Mouse (Mus musculus): ENCODE measurements around the gene Tbc1d1. TPM values are rescaled to one million over a fixed set of nuclear protein-coding genes. Genes with fewer than 3 reads are reported as not detected.

The Tbc1d1 gene
- total RNA-seq, 2 experiments from 2014 or later, result 17.0 to 20.2 TPM

DNA sequence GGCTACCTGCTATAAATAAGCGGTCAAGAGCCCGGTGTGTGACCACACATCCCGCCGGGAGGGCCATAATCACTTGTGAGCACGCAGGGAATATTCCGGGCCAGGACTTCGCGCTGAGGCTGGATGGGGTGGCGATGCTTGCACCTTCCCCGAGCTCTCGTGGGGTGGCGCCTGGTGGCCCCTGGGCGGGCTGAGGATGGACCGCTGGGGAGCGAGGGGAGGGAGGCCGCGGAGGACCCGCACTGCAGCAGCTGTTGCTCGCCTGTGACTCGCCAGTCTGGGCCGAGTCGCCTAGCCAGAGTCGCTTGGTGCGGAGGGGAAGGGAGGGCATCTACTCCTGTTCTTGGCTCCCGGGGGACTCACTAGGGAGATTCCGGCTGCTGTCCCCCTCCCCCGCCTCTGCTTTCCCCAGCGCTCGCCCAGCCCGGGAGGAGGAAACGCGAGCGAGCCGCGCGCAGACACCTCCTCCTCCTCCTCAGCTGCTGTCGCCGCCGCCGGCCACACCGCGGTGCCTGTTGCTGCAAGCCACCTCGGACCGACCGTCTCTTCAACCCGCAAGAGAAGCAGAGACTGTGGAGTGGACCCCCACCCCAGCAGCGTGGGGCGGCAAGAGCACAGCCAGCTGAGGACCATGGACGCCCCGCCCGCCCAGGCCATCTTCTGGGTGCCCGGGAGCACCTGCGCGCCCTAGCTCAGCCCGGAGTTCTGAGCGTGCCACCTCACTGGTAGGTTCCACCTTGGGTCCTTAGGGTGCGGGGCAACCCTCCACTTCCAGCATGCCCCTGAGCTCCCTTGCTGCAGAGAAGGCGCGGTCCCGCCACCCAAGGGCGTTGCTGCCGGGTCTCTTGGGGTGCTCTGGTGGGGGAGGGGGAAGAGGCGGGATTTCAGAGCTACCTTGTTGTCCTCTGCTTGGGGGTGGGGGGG is 3.9 kb downstream of the Tbc1d1 start:
- peak; percentile 41 for DNase-seq (ENCODE audit: low spot score)
- intact Hi-C loops (cut with DNase I), result no loop called here

DNA sequence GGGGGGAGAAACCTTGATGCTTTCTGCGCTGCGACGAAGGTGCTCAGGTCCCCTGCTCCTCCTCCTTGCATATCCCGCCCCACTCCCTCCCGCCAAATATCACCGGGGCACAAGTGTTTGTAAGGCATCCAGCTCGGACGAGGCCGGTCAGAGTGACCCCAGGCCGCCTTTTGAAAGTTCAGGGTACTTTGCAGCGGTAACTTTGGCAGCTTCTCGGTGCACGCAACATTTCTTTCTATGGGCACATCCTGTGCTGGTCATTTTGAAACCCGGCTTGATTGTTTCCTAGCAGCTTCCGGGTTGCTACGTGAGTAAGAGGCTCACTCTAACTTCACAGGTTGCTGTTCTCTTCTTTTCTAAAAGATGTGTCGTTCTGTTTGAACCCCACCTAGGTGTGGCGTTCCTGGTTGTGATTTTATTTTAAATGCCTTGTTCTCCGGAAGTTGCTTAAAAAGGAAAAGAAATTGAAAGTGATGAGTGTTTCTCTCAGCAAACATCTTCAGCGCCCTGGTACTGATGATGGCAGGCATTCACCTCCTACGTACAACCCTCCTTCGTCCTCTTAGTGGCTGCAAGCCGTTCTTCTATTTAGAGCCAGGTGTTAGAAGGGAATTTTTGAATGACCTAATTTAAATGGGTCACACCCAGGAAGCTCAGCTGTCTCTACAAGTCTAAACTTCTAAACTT is 4.7 kb downstream of the Tbc1d1 start:
- intact Hi-C loops (cut with DNase I), result no loop called here
- DNase-seq (ENCODE audit: low spot score), result no peak

DNA sequence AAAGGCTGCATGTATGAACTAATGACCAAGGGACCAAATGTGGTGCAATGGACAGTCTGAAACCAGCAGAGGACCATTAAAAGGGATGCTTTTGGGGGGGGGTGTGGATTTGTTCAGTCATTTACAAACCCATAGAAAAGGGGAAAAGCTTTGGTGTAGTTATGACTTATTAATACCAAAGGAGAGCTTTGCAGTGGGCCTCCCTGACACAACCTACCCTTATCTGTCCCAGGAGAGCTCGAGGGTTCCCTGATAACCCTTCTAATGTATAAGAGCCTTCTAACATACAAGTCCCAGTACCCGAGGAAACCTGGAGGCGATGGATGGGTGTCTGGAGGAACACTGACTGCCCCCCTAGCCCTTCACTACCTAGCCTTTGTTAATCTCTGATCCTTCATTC is 5.8 kb downstream of the Tbc1d1 start:
- intact Hi-C loops (cut with DNase I), result no loop called here

DNA sequence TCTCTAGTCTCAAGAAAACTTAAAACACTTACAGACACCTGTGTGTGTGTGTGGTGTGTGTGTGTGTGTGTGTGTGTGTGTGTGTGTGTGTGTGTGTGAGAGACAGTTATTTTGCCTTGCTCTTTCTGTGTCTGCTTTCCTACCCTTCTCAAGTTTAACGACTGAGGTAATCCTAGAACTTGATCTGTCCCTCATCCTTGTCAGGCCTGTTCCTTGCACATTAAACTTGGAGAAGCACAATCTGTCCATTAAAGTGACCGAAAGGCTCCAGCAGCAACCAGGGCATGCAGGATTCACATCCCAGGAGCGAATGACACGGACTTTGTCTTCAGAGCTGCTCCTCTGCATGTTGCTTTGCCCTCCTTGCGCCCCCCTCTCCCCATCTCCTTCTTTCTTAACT is 6.5 kb downstream of the Tbc1d1 start:
- intact Hi-C loops (cut with DNase I), result no loop called here
- no peak for DNase-seq (ENCODE audit: low spot score)

More for the DNA sequence above, 5.8 kb downstream of the Tbc1d1 start:
- no peak for DNase-seq (ENCODE audit: low spot score)

DNA sequence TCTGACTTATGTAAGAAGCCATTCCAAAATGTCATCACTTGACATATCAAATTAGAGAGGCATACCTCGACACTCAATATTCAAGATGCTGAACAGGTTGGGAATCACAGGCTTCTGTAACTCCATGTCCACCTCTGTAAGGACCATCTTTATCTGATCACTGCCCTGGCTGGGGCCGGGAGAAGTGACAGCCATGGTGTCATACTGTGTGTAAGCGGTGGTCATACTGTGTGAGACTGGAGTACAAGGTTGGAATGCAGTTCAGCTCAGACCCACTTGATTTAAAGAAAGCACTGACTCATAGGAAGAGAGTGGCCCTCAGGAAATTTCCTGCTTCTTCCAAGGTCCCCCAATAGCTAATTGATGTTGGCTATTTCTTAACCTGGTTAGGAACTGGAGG is 8.3 kb downstream of the Tbc1d1 start:
- intact Hi-C loops (cut with DNase I), result no loop called here
- DNase-seq (ENCODE audit: low spot score), result no peak

DNA sequence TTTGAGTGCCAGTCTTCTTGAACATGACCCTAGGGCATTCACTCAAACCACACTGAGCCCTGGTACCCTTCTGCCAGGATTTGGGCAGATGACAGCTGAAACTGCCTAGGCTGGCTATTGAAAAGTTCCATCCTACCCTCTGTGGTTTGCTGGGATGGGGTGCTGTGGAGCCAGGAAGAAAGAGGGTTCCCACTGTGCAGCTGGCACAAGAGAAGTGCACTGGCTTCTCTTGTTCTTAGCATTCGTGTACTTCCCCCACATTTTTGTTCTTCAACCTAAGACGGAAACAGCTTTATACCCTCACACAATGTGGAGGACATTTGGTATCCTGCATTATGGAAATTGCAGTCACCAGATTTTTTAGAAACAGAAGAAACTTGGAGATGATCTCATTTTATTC is 9.7 kb downstream of the Tbc1d1 start:
- intact Hi-C loops (cut with DNase I), result no loop called here
- DNase-seq (ENCODE audit: low spot score), result no peak

DNA sequence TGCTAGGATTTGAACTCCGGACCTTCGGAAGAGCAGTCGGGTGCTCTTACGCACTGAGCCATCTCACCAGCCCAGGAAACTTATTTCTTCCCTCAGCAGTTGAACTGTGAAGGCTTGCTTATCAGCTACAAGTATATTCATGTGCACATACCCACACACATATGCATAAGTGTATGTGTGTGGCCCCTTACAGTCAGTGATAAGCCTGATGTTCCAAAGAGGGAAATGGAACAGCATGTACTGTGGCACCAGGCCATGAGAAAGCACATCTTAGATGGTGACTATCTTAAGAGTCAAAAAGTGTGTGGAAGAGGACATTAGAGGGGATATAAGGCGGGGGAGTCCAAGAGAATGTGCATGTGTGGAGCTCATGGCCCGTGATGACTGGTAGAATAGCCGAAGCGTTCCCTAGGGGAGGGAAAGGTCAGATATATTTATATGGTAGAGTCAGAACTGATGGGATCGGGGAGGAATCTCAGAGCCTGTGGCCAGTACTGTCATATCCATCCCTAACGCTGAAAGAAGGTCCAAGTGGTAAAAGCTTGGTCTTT is 13.0 kb downstream of the Tbc1d1 start:
- intact Hi-C loops (cut with DNase I), result no loop called here
- DNase-seq (ENCODE audit: low spot score), result no peak

DNA sequence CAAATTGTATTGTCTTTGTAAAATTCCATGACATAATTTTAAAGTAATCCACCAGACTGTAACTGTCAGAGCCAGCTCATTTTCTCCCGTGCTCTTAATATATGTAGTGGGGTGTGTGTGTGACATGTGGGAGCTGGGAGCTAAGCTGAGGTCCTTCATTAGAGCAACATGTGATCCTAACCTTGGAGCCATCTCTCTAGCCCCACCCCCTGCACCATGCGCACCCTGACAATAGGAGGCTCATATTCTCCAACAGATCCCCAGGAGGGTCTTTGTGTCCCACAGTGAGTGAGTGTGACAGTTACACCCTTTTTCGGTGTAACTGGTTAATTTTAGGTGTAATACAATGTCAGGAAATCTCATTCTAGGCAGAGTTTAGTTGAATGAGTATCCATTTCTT is 16.8 kb downstream of the Tbc1d1 start:
- intact Hi-C loops (cut with DNase I), result no loop called here
- no peak for DNase-seq (ENCODE audit: low spot score)

DNA sequence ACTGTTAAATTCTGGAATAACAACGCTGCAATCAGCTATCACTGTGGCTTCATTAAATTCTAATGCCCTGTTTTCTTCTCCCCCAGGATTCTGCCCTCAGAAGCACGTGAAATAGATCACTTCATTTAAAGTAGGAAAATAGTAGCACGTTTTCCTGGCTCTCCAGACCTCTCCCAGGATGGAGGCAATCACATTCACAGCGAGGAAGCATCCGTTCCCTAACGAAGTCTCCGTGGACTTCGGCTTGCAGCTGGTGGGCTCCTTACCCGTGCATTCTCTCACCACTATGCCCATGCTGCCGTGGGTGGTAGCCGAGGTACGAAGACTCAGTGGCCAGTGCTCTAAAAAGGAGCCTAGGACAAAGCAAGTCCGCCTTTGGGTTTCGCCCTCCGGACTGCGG is 17.2 kb downstream of the Tbc1d1 start:
- intact Hi-C loops (cut with DNase I), result no loop called here

DNA sequence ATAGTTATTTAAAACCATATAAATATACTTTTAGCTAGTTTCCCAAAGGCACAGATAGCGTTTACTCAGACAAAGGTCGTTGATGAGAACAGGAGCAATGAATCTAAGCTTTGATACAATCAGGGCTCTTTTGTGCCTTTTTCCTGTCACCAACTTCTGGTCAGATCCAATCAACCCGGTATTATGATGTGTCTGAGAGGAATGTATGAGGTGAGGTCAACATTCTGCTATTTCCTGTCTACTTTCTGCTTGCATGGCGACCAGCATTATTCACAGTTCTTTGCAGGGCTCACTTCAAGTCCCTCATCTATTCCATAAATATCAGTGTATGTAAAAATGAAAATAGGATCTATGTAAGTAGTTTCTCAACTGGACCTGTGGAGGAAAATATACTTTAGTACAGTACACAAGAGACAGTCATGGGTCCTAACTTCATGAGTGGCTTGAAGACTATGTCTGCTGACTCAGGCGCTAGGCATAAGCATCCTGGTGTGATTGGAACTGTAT is 18.4 kb downstream of the Tbc1d1 start:
- intact Hi-C loops (cut with DNase I), result no loop called here
- DNase-seq (ENCODE audit: low spot score), result no peak

More for the DNA sequence above, 17.2 kb downstream of the Tbc1d1 start:
- DNase-seq (ENCODE audit: low spot score), result no peak

DNA sequence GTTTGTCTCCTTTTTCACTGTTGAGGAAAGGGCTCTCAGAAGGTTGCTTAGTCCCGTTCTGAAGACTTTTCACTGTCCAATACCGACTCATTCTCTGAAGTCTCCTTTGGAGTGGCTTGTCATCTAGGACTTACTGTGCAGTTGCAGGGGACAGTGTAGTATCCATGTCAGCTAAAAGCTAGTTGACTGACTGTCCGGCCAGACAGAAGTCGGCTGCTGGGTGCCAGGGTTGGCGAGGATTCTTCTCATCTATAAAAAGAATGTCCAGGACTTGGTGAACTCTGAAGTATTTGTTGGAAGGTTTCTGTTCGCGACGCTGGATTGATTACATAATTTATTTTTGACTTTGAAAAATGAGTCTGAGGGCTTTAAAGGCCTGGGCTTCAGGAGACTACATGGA is 24.4 kb downstream of the Tbc1d1 start:
- intact Hi-C loops (cut with DNase I), result no loop called here
- DNase-seq (ENCODE audit: low spot score), result no peak

DNA sequence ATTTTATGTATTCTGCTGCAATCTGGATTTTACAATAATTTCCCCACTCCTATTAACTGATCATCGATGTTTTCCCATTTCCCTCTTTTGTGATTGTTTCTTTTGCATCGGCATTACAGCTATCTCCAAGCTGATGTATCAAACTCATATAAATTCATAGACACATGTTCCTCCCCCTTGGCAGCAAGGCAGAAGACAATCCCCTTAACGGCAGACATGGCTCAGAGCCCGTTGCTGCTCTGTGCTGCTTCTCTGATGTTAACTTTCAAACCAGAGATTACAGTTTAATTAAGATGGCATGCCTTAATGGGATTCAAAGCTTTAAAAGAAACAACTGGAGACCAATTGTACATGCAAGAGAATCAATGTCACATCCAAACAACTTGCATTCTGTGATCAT is 27.6 kb downstream of the Tbc1d1 start:
- no peak for DNase-seq (ENCODE audit: low spot score)
- intact Hi-C loops (cut with DNase I), result no loop called here

DNA sequence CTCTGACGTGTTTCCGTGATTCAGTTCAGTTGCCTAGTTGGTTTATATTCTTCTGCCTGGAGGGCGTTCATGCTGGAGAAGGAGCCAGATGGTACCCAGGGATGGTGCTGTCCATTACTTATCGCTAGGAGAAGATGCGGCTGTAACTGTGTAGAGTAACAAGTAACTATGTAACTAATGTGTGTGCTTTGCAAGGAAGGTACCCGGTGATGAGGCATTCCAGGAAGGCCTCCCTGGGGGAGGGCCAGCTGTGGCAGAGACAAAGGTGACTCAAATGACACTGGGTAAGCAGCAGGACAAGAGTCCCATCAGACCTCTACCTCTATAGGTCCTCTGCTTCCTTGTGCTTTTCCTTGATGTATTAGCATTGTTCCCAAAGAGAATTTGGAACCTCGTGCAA is 29.2 kb downstream of the Tbc1d1 start:
- intact Hi-C loops (cut with DNase I), result no loop called here
- no peak for DNase-seq (ENCODE audit: low spot score)

DNA sequence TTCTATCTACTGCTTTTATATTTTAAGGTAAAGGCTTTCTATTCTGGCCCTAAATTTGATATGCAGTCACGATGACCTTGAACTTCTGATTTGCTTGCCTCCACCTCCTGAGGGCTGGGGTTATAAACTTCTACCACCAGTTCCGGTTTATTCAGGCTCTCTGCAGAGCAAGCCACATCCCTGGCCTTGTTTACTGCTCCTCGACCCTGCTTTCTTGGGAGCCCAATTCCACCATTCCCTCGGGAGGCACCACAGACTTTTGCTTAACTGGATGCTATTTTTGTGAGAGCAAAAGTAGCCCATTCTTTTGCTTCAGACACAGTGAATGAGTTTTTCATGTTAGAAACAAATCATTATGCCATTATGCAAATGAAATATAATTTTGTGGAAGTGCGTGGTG is 30.5 kb downstream of the Tbc1d1 start:
- intact Hi-C loops (cut with DNase I), result no loop called here
- DNase-seq (ENCODE audit: low spot score), result no peak

DNA sequence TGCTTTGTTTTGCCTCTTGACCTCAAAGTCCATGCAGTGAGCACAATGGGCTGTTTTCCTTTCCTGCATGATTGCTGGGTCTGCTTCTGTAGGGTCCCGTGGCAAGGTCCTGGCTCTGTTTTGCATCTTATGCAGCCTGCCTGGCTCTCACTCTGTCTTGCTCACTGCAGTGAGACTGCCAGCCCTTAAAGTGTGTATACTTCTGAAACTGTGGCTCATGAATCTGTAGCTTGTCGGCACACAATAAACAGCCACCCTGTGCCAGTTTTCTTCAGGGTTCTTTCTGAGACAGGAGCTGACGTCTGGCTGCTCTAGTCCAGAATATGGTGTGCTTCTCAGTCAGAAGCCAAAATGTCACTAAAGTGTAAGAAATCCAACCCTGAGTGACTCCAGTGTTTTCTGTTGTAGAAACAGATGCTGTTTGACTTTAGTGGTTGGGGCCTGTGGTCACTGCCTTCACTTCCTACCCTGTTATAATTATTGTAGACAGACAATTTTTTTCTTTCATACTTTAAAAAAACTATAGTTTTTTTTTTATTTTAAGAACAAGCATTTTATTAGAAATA is 32.1 kb downstream of the Tbc1d1 start:
- intact Hi-C loops (cut with DNase I), result no loop called here
- no peak for DNase-seq (ENCODE audit: low spot score)

DNA sequence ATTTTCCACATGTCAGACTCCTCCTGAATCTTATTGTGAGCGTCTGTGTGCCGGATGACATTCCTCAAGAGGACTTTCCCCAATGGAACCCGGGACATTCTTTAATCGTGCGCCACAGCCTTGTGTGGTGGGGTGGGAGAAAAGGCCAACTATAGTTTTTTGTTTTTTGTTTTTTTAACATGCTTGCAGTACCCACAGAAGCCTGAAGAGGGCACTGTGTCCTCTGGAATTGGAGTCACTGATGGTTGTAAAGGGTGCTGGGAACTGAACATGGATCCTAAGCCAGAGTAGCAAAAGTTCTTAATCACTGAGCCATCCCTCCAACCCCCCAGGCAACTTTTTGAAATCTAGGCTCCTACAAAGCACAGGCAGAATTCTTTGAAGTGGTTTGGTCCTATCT is 34.8 kb downstream of the Tbc1d1 start:
- DNase-seq (ENCODE audit: low spot score), result no peak
- intact Hi-C loops (cut with DNase I), result no loop called here

DNA sequence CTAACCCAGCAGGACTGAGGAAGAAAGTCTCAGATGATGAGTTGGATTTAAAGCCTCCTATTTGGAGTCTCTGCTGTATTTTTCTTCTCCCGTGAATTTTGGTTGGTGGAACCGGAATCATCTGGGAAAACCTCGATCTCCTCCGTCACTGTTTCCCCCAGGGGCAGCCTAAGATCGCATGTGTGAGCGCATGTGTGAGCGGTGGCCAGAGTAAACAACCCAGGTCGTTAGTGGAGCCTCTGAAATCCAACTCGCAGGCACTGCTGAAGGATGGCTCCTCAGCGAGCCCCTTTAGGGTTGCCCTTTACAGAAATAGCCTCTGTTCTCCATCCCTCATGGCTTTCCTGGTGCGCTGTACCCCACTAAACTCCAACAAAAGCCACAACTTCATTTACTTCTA is 37.2 kb downstream of the Tbc1d1 start:
- intact Hi-C loops (cut with DNase I), result no loop called here
- peak; percentile 10 for DNase-seq (ENCODE audit: low spot score)

DNA sequence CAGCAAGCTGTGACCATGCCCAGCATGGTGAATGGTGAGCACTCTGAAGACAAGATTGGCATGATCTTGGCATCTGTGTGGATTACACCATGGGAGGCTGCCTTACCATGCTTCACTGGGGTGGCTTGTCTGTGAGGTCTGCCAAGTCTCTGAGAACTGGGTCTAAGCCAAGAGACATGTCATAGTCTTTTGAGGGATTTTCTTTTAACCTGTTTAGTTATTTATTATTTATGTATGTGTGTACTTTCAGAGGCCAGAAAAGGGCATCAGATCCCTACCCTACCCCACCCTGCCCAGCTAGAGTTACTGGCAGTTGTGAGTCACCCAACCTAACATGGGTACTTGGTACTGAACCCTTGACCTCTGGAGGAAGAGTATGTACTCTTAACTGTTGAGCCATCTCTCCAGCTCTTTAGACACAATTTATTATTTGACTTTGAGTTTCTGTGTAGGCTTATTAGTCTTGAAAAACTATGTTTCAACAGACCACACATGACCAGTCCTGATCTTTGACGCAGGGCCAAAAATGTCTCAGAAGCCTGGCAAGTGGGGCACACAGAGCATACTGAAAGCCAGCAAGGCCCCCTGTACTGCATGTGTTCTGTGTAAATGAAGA is 40.3 kb downstream of the Tbc1d1 start:
- no peak for DNase-seq (ENCODE audit: low spot score)
- intact Hi-C loops (cut with DNase I), result no loop called here

DNA sequence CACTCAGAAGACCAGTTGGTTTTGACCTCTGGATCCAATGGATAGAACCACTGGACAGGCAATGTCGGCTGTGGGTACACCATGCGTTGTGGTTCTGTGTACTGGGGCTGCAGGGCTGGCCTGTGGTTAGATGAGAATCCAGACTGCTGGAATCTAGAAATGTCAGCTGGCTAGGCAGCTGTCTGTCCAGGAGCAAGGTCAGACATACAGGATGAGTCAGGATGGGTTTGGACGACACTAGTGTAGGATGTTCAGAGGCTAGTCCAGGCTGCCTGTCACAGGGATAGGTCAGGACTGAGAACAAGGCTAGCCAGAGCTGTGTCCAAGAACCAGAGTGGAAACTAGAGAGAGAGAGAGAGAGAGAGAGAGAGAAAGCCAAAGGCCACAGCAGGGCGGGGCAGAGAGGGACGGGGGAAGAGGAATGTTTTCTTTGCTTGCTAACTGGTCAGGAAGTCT is 40.8 kb downstream of the Tbc1d1 start:
- intact Hi-C loops (cut with DNase I), result no loop called here
- no peak for DNase-seq (ENCODE audit: low spot score)

DNA sequence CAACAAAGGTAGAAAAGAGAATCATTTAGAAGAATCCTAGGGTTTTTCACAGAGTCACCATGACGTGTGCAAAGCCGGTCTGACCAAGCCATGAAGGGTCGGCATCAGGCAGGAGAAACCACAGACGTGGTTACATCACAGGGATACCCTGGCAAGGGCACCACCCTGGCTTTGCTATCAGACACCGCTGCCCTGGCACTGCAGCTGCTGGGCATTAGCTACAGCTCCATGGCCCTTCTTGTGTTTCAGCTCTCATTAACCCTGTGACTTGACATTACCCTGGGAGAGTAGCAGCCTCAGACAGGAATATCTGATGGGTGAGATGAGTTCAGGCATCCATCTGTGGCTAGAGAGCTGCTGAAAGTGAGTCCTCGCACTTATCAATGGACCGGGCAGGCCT is 42.5 kb downstream of the Tbc1d1 start:
- no peak for DNase-seq (ENCODE audit: low spot score)
- intact Hi-C loops (cut with DNase I), result no loop called here
